ENCODE assay signal across 8 mouse cellular contexts in the genomic region with DNA sequence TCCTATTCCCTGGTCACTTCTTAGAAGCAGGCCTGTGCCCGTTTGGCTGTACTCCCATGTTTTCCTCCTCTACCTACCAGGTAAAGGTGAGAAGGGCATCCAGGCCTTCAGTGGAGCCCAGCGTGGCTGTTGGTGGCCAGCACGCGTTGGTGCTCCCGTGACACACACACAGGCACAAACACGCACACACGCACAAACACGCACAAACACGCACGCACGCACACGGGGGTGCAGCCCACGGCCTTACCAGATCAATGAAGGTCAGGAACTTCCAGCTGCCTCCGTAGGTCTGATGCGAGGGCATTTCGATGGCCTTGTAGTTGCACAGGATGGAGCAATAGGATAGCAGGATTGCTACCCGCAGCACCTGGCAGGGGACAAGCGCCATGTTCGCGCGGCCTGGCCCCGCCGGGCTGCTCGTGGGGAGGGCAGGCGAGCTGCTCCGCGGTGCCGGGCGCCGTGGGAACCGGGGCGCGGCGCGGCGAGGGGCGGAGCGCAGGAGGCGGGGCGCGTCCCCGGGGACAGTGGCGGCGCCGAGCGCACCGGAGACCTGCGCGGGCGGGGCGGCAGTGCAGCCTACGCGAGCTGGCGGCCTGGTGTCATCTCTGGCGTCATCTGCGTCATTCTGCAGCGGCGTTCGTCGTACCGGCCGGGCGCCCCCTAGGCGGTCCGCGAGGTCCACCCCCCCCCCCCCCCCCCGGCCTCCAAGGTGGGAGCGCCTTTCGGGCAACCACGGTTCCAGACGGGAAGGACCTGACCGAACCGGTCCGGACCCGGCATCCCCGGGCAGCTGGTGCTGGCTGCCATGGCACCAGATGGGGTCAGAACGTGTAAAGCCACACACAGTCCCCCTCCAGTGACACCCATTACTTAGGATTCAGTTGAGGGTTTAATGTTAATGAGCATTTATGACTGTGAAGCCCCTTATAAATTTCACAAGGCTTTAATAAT. TPM values are rescaled to one million over a fixed set of nuclear protein-coding genes. Genes with fewer than 3 reads are reported as not detected.
DNase-seq lines count a peak whose midpoint lies in the region; ATAC-seq and TF ChIP-seq lines count a peak whose summit lies in the region.

A gene (minus strand): TSS at position 610 of the 951 bp plus-strand sequence.

- H3K27ac ChIP-seq in gastrocnemius, adult 2 months = peak within 1 kb of the TSS; percentile 90
- H3K27ac ChIP-seq in hindbrain, embryonic 15.5 days (replicated peaks) = peak within 1 kb of the TSS; percentile 90

- POLR2A ChIA-PET in Patski (lab: Charles Lee) = no interaction called here

- intact Hi-C loops in gastrocnemius, adult 2 months (cut with DNase I) = loop anchor here (2.0 to 5.0 kb wide), 2 partner anchors 60 to 99 kb away; a partner anchor contains a TSS

- H3K4me1 ChIP-seq in hindbrain, embryonic 15.5 days (replicated peaks) = peaks cover 13% of the 10 kb centered on the region

- H3K4me3 ChIP-seq in gastrocnemius, adult 2 months = peak within 1 kb of the TSS; percentile 78
- peak within 1 kb of the TSS; percentile 87 for H3K4me3 ChIP-seq in hindbrain, embryonic 15.5 days

- H3K9ac ChIP-seq in hindbrain, embryonic 15.5 days = peak within 1 kb of the TSS; percentile 94

- in situ Hi-C loops in Patski (cut with MboI; ENCODE audit: low pct_unique_long_range_greater_than_20kb) = no loop called here

- H3K9me3 ChIP-seq in hindbrain, embryonic 15.5 days = no peaks in the 10 kb centered on the region

- DNase-seq in Patski (ENCODE audit: low read depth, low spot score) = no peak
- DNase-seq in cerebellum, postnatal 25 days = peak; percentile 89 to 92
- peak; percentile 89 for DNase-seq in gastrocnemius, adult 2 months
- peak; percentile 75 to 76 for DNase-seq in layer of hippocampus, postnatal 36 days
- peak; percentile 78 for DNase-seq in lung, postnatal 14 days
- DNase-seq in ovary, postnatal 36 days (ENCODE audit: low spot score) = peak; percentile 74
- DNase-seq in thymus, postnatal 14 days = peak; percentile 88

- peak; percentile 43 for TF ChIP-seq CTCF in Patski (IDR thresholded peaks at IDR 0.05)
- TF ChIP-seq CTCF in gastrocnemius, adult 2 months (IDR thresholded peaks at IDR 0.05) = peak; percentile 39

- peak; percentile 76 for ATAC-seq in Patski
- ATAC-seq in hindbrain, embryonic 15.5 days (ENCODE audit: low FRiP score, low read depth) = peak; percentile 95

- no peaks in the 10 kb centered on the region for H3K36me3 ChIP-seq in hindbrain, embryonic 15.5 days

- 1% methylated on average over 70 of the region's 77 CpGs for WGBS in hindbrain, embryonic 15.5 days

- CTCF ChIA-PET in Patski (lab: Charles Lee) = interaction anchor here (1.6 kb wide), 1 partner anchor 17 kb away, joined by 3 read pairs; no protein-coding TSS in a partner anchor

- H3K4me2 ChIP-seq in hindbrain, embryonic 15.5 days = peak within 1 kb of the TSS; percentile 79

- no peaks in the 10 kb centered on the region for H3K27me3 ChIP-seq in Patski
- H3K27me3 ChIP-seq in hindbrain, embryonic 15.5 days = no peaks in the 10 kb centered on the region

RNA-seq across cellular contexts. Expression of the gene that starts here (rescaled TPM):
- 17.8 TPM for polyA plus RNA-seq in Patski (2021)
- 10 to 100 TPM; 15.7 to 18.0 TPM for total RNA-seq in gastrocnemius, adult 2 months (2021)
- polyA plus RNA-seq in hindbrain, embryonic 15.5 days (2015; fragmentation: Nextera tagmentation; extraction: Ambion mirVana) = 94.7 and 98.5 TPM in 2 replicates
- 10 to 100 TPM; 64.4 to 66.1 TPM for total RNA-seq in layer of hippocampus, postnatal 36 days (2021)
